Mouse (Mus musculus) E14TG2a.4 (cell line): ENCODE measurements around the gene Grin2a.

Source experiments
- H3K27me3 ChIP-seq: 2 replicates; pipeline ENCODE4 v1.6.1; 2014; ENCODE audit warnings: low read length, control low read depth; ENCODE audit not compliant: insufficient read depth
- H3K36me3 ChIP-seq: 2 replicates; pipeline ENCODE4 v1.6.1; 2014; ENCODE audit warnings: low read length, control low read depth; ENCODE audit not compliant: insufficient read depth
- H3K4me1 ChIP-seq: replicated peaks from 2 replicates; pipeline ENCODE4 v1.6.1; 2014; ENCODE audit warnings: low read depth, low read length, control low read depth
- H3K4me3 ChIP-seq: replicated peaks from 2 replicates; pipeline ENCODE4 v1.5.1; 2014; ENCODE audit warnings: mild to moderate bottlenecking, low read length
- H3K9me3 ChIP-seq: 2 replicates; pipeline ENCODE4 v1.6.1; 2014; ENCODE audit warnings: low read length, control low read depth
- CTCF ChIP-seq: conservative IDR thresholded peaks from 2 replicates; pipeline ENCODE4 v1.5.1; 2014; ENCODE audit warnings: low read length
- NANOG ChIP-seq: IDR thresholded peaks from 2 replicates; pipeline ENCODE4 v1.6.1; 2014; ENCODE audit warnings: borderline replicate concordance, low read length, mixed read lengths
- POU5F1 ChIP-seq: IDR thresholded peaks from 2 replicates; pipeline ENCODE4 v1.6.1; 2014; ENCODE audit warnings: low read length, borderline replicate concordance

The Grin2a gene

GRCm38 (mm10) chr16:10003001-10003400, 7.6 kb upstream of the Grin2a start:
- Histone ChIP-seq H3K27me3 (peaks cover 45% of the 10 kb centered on the region), H3K9me3 (no peaks in the 10 kb centered on the region), H3K36me3 (no peaks in the 10 kb centered on the region), H3K4me1 (peaks cover 48% of the 10 kb centered on the region), H3K4me3 (no peak overlapping the region)
- no peak for TF ChIP-seq POU5F1
- TF ChIP-seq CTCF: no peak
- no peak for TF ChIP-seq NANOG

- peak; percentile 41; the same call in 1 of the 2 replicates for TF ChIP-seq POU5F1
- peak; percentile 28; the same call in 1 of the 2 replicates for TF ChIP-seq NANOG
- no peak for TF ChIP-seq CTCF
- Histone ChIP-seq H3K4me3 (no peak overlapping the region; the same call in 1 of the 2 replicates), H3K4me1 (peaks cover 48% of the 10 kb centered on the region), H3K9me3 (no peaks in the 10 kb centered on the region), H3K36me3 (no peaks in the 10 kb centered on the region), H3K27me3 (peaks cover 56% of the 10 kb centered on the region)
These were observed 6.2 kb upstream of the Grin2a start for GRCm38 (mm10) chr16:10001601-10002000.

GRCm38 (mm10) chr16:9999926-10000325, 4.6 kb upstream of the Grin2a start:
- H3K9me3 ChIP-seq: no peaks in the 10 kb centered on the region
- no peaks in the 10 kb centered on the region for H3K36me3 ChIP-seq
- peaks cover 58% of the 10 kb centered on the region for H3K27me3 ChIP-seq
- TF ChIP-seq NANOG (no peak), POU5F1 (no peak), CTCF (no peak)
- H3K4me3 ChIP-seq: no peak overlapping the region
- H3K4me1 ChIP-seq: peaks cover 54% of the 10 kb centered on the region

GRCm38 (mm10) chr16:9997931-9998330, 2.6 kb upstream of the Grin2a start:
- H3K4me3 ChIP-seq: no peak overlapping the region
- no peaks in the 10 kb centered on the region for H3K36me3 ChIP-seq
- TF ChIP-seq CTCF (peak; percentile 93), NANOG (no peak)
- peaks cover 59% of the 10 kb centered on the region for H3K4me1 ChIP-seq
- H3K27me3 ChIP-seq: peaks cover 58% of the 10 kb centered on the region
- H3K9me3 ChIP-seq: no peaks in the 10 kb centered on the region

- no peaks in the 10 kb centered on the region for H3K36me3 ChIP-seq
- peak overlapping the region; percentile 79 for H3K4me3 ChIP-seq
- H3K9me3 ChIP-seq: no peaks in the 10 kb centered on the region
- peaks cover 76% of the 10 kb centered on the region for H3K27me3 ChIP-seq
- no peak for TF ChIP-seq NANOG
- peaks cover 55% of the 10 kb centered on the region for H3K4me1 ChIP-seq
These were observed 452 bp upstream of the Grin2a start for GRCm38 (mm10) chr16:9995814-9996210.

GRCm38 (mm10) chr16:9994041-9994950, 1.1 kb downstream of the Grin2a start:
- Histone ChIP-seq H3K4me1 (peaks cover 42% of the 10 kb centered on the region), H3K9me3 (no peaks in the 10 kb centered on the region), H3K4me3 (peak overlapping the region; percentile 79), H3K27me3 (peaks cover 89% of the 10 kb centered on the region), H3K36me3 (no peaks in the 10 kb centered on the region)
- TF ChIP-seq POU5F1 (no peak), CTCF (no peak), NANOG (no peak)

GRCm38 (mm10) chr16:9993255-9994040, 1.9 kb downstream of the Grin2a start:
- Histone ChIP-seq H3K4me1 (peaks cover 40% of the 10 kb centered on the region), H3K36me3 (no peaks in the 10 kb centered on the region), H3K4me3 (peak overlapping the region; percentile 79), H3K27me3 (peaks cover 84% of the 10 kb centered on the region), H3K9me3 (no peaks in the 10 kb centered on the region)
- TF ChIP-seq CTCF: peak; percentile 50
- TF ChIP-seq NANOG: no peak

- TF ChIP-seq NANOG: no peak
- no peak for TF ChIP-seq CTCF
- TF ChIP-seq POU5F1: no peak
- H3K27me3 ChIP-seq: peaks cover 83% of the 10 kb centered on the region
- no peaks in the 10 kb centered on the region for H3K9me3 ChIP-seq
- peak overlapping the region; percentile 79 for H3K4me3 ChIP-seq
- no peaks in the 10 kb centered on the region for H3K36me3 ChIP-seq
- H3K4me1 ChIP-seq: peaks cover 40% of the 10 kb centered on the region
These were observed 2.6 kb downstream of the Grin2a start for GRCm38 (mm10) chr16:9992773-9993221.
